Mouse (Mus musculus) erythroid progenitor cell, adult 5-6 weeks (primary cell): ENCODE results near the gene Zbtb8b. TPM values are rescaled to one million over a fixed set of nuclear protein-coding genes. Genes with fewer than 3 reads are reported as not detected.
"Not testable (repeated sequence)": the region's sequence is repeated elsewhere in the genome, so short reads cannot be mapped to it uniquely, and the experiment has no call there.

Experiments
- ATAC-seq: replicated peaks from 2 replicates; pipeline ENCODE4 v1.8.0; 2016; ENCODE audit warnings: moderate number of reproducible peaks, mild to moderate bottlenecking, moderate TSS enrichment, inconsistent platforms; ENCODE audit not compliant: poor library complexity, low FRiP score, severe bottlenecking
- total RNA-seq, 2 experiments: library from RNA; stranded (forward) in 1 of 2; stranded (reverse) in 1 of 2; fragments of 150-400 nt in 1 of 2; fragments of 186-747, 209-891 nt in 1 of 2; gene quantifications; 2 replicates each; pipeline versions ENCODE4 v1.2.3 to v1.2.4; 2015 to 2017; ENCODE audit warnings: low replicate concordance in 2 of 2

Zbtb8b gene
- total RNA-seq (2015; ENCODE audit: low replicate concordance) (not detected in 2 replicates), total RNA-seq (2017; ENCODE audit: low replicate concordance) (not detected in 2 replicates)

DNA sequence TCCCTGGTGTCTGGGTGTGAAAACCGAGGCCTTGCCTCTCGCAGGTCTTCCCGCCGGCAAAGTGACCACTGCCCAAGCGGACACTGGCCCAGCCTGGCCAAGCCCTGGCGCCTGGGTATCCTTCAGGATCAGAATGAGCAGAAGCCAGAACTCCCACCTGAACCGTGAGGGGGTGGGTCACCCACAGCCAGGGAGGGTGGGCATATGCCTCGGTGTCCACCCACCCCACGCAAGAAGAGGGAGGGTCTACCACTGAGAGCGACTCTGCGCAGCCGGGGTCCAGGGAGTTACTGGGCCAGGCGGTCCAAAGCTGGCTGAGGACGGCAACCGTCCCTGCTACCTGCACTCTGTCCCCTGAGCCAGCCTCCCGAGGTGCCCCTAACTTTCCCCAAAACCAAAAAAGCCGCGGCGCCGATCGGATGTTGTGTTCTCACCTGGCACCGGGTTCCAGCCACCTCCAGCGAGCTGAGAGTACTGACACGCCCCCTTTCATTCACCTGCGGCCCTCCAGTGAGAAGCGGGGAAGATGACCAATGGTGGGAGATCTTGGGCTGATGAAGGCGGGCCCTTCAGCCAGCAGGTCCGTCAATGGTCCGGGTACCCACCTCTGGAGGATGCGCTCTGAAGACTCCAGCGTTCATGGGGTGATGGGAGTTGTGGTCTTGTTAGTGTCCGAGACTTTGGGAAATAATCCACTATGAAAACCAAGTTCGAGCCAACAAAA lies at the start of gene Zbtb8b:
Gene Zbtb8b, minus strand, starts transcription at position 514 of the 724 bp plus-strand sequence.
- ATAC-seq, result peak; percentile 46; the same call in 1 of the 2 replicates

DNA sequence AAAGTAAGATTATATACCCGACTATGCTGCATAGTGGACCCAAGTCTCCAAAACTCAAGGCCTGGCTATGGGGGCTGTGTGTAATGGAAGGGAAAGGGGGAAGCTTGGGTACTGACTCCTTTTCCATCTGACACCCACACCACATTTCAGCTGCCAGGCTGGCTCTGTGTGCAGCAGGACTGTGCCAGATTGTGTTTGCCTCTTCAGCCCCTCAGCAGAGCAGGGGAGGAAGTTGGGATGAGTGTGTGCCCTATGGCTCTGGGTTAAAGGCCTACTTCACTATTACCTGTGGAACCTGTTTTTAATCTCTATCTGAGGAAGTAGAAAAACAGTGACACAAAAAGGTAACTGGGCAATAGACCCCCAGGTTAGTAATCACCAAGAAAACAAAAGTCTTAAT lies 40.4 kb upstream of the Zbtb8b start:
- no peak for ATAC-seq

GRCm38 (mm10) chr4:129479863-129480262 lies 39.2 kb upstream of the Zbtb8b start:
- ATAC-seq, result no peak

GRCm38 (mm10) chr4:129476047-129476446 lies 35.4 kb upstream of the Zbtb8b start:
- no peak for ATAC-seq

DNA sequence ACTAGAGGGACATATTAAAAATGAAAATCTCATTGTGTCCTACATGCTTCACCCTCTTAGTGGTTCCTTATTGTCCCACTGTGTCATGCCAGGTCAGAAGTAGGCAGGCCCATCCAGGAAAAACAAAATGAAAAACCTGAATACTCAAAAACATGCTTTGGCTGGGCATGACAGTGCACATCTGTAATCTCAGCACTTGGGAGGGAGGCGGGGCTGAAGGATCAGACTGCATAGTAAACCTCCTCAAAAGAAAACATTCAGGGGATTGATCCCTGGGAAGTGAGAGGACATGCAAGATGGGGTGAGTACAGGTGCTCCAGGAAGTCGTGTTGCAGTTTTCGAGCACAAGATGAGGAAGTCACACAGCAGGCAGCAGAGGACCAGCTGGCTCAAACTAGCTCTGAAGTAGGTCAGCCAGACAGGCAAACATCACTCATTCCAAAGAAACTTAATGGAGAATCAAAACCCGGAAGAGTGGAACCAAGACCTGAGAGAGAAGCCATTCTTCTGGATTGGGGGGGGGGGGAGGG lies 23.7 kb upstream of the Zbtb8b start:
- ATAC-seq, result peak; percentile 21; the same call in 1 of the 2 replicates

DNA sequence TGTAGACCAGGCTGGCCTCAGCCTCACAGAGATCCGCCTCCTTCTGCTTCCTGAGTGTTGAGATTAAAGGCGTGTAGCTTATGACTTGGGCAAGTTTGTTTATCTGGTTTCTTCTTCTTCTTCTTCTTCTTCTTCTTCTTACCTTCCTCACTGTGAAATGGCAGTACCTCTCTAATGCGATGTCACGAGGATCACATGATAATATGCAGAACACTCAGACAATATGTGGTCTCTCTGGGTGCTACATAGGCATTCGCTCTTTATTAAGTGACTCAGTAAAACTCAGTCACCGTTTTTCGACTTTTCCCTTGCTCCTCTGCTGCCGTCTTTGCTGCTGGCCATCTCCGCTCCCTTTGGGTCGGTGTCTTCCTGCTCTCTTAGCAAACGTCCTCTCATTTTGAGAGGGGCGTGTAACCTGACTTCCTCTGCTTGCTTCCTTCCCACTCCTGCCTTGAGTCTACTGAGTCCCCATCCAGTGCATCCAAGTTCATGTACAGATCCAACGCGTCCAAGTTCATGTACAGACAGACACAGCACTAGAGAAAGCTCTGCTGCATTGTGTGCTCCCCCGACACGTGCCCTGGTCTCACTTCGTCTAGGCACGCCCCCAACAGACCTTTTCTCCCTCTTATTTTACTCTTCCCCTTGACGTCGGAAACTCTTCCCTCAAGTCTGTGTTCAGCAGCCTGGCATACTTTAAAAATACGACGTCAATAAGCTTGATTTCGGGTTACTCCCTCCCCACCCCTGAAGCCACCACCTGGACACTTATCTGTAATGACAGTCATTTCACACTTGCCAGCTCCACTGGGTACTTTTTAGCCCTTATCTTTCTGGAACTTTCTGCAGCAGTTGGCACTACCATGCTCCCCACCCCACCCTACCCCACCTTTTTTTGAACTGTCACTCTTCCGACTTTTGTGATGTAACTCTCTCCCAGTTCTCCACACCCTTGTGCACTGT lies 22.7 kb upstream of the Zbtb8b start:
- ATAC-seq, result peak; percentile 68

DNA sequence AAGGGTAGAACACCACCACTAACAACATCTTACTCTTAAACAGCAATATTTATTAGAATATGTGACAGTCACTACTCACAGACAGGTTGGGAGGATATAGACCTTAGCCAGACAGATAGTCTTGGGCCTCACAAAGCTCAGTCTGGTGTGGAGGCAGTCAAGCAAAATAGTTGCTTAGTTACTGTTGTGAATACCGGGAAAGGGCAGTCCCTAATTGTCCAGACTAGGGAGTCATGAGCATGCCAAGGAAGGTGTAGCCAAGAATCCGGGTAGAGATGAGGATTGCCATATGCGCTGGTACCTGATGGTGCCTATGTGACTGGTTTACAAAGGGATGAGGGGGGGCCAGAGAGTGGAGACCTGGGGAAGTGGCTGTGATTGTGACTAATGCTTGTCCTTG lies 21.5 kb upstream of the Zbtb8b start:
- ATAC-seq, result no peak

DNA sequence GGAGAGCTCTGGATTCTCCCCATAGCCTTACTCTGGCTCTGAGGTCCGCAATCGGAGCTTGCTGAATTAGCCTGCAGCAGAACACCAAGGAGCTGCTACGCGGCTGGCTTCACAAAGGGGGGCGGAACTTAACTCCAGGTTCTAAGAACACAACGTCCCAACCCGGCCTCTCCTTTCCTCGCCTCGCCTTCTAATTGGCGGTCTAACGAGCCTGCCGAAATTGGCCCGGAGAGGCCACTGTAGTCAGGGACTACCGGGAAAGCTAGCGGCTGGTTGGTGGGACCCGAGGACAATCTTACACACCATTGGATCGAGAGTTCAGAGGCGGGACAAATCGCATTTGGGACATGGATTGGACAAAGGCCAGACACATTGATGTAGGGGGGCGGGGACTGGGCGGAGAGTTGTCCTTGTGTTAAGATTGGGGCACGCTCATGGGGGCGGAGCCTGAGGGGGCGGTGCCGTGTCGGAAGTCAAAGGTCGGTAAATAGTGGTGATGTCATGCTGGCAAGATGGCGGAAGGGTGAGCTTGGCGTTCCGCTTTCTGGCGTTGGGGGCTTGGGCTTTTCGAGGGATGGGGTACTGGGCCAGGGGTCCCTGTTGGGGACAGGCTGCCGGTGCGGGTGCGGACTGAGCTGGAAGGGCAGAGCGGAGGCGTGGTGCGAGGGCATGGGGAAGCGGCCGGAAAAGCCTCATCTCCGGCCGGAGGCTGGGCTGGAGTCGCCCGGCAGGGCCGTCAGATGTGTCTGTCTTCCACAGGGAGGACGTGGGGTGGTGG lies 20.7 kb upstream of the Zbtb8b start, which contains the start of gene Bsdc1:
Gene Bsdc1, plus strand, starts transcription at position 399 of the 778 bp plus-strand sequence.
- peak; percentile 78 for ATAC-seq

DNA sequence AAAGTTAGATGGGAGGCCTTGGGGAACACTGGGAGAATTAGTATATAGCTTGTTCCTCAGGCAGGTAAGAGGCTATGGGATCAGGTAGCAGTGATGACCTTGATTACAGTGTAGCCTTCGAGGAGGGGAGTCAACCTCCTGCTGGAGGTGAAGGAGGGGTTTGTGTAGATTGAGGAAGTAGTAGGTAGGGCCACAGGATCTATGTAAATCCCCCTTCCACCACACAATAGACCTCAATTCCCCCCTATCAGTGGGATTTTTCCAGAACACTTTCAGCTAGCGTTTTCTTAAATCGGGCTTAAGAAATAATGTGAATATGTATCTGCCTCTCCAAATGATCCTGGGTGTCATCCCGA lies 20.2 kb upstream of the Zbtb8b start:
- ATAC-seq, result no peak

DNA sequence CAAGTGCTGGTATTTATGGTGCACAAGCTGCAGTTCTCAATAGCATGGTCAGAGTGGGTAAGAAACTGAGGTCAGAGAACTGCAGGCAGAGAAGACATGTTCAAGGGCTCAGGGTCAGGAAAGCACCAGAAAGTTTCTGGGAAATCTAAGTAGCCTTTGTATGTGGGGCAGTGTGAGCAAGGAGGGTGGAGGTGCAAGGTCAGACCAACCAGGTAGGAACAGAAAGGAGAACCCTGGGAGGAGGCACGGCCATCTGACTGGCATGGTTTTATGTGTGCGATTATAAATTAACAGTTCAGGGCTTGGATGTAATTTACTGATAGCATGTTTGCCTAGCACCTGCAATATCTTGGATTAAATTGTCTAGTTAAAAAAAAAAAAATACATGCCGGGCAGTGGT lies 19.1 kb upstream of the Zbtb8b start:
- no peak for ATAC-seq

- not testable (repeated sequence) for ATAC-seq
Measured at GRCm38 (mm10) chr4:129457311-129457710, 16.7 kb upstream of the Zbtb8b start.

- ATAC-seq, result no peak
Measured at GRCm38 (mm10) chr4:129456126-129456525, 15.5 kb upstream of the Zbtb8b start.

DNA sequence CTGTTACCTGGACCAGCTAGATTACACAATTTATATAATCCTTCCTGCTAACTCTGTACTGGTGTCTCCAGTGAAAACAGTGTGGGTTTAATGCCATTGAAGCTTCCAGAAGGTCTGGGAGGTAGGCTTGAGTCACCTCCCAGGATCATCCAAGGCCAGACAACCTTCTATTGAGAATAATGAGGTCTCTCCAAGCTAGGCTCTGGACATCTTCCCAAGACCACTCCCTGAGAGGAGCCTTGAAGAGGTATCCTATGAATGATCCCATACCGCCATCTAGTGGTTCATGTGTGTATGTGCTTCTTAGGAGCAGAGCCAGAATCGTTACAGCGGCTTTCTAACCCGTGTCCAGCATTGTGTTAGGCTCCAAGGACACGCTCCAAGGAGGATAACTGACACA lies 14.6 kb upstream of the Zbtb8b start:
- peak; percentile 95 for ATAC-seq

GRCm38 (mm10) chr4:129451471-129452169 lies 11.0 kb upstream of the Zbtb8b start:
- ATAC-seq, result no peak

DNA sequence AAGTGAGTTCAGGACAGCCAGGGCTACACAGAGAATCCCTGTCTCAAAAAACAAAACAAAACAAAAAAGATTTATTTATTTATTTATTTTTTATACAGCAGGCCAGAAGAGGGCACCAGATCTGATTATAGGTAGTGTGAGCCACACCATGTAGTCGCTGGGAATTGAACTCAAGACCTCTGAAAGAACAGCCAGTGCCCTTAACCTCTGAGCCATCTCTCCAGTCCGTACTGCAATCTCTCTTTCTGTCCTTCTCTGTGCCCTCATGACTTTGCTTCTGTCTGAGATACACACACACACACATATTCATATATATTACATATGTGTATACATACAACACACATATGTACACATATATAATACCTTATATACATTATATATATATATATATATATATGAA lies 10.2 kb upstream of the Zbtb8b start:
- ATAC-seq, result no peak

GRCm38 (mm10) chr4:129448713-129449112 lies 8.1 kb upstream of the Zbtb8b start:
- ATAC-seq, result no peak

- ATAC-seq, result 0 out of 2 replicates have a peak, but pooled peaks have one; percentile 25
Measured at GRCm38 (mm10) chr4:129447778-129448563, 7.3 kb upstream of the Zbtb8b start.

- ATAC-seq, result 0 out of 2 replicates have a peak, but pooled peaks have one; percentile 25
Measured at GRCm38 (mm10) chr4:129447360-129447759, 6.7 kb upstream of the Zbtb8b start.
